Mouse (Mus musculus) adrenal gland, postnatal 36 days (tissue): ENCODE data around the gene Dxo. TPM values are rescaled to one million over a fixed set of nuclear protein-coding genes. Genes with fewer than 3 reads are reported as not detected.
"Not testable (repeated sequence)": the region's sequence is repeated elsewhere in the genome, so short reads cannot be mapped to it uniquely, and the experiment has no call there.

Experiments used
- DNase-seq, 2 experiments: peaks; one replicate each; pipeline ENCODE4 v3.0.0; 2021; ENCODE audit warnings: mixed read lengths in 1 of 2
- long read RNA-seq, 2 experiments: library from polyadenylated mRNA; stranded (forward); transcript quantifications; one replicate each; pipeline ENCODE4 v2.0.0; 2021; ENCODE audit warnings: borderline sequencing depth in 2 of 2
- total RNA-seq, 2 experiments: library from RNA; stranded (reverse); gene quantifications; 2 replicates each; pipeline ENCODE4 v1.2.3; 2021

Dxo gene
- 10 to 100 TPM; 66.9 to 67.3 TPM for total RNA-seq
- long read RNA-seq, experiment 1, transcript Dxo-201 (7 exons, 1,519 nt): minor isoform, 20 of 100 reads
- long read RNA-seq, experiment 1, transcript Dxo-211 (7 exons, 1,447 nt): major isoform, 46 of 100 reads
- long read RNA-seq, experiment 1, partial matches to known transcripts: 16 of 100 reads
- long read RNA-seq, experiment 1, other reads (novel, unspliced or antisense): 18 of 100 reads
- long read RNA-seq, experiment 2, transcript Dxo-211 (7 exons, 1,447 nt): major isoform, 18 of 37 reads
- long read RNA-seq, experiment 2, transcript Dxo-201 (7 exons, 1,519 nt): minor isoform, 7 of 37 reads
- long read RNA-seq, experiment 2, partial matches to known transcripts: 8 of 37 reads
- long read RNA-seq, experiment 2, other reads (novel, unspliced or antisense): 3 of 37 reads

DNA sequence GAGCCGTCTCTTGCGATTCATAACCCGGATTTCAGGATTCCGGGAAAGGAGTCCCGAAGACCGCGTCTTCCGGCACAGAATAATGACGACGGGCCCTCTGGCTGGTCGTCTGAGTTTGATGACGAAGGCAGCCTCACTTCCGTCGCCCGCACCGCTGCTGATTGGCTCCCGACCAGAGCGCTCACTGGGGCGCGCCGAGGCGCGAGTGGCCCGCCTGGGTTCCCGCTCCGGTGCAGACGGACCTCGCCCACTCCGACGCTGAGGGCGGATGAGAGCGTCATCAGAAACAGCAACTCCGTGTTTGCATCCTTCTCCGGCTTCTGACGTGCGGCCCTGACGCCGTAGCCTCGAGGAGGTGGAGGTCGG, at the start of gene Dxo, which contains the start of gene Stk19:
Gene Dxo (plus strand): TSS at position 164 of the 366 bp plus-strand sequence.
Gene Stk19 (minus strand): TSS at position 90 of the 366 bp plus-strand sequence.
- DNase-seq: peak; percentile 97

DNA sequence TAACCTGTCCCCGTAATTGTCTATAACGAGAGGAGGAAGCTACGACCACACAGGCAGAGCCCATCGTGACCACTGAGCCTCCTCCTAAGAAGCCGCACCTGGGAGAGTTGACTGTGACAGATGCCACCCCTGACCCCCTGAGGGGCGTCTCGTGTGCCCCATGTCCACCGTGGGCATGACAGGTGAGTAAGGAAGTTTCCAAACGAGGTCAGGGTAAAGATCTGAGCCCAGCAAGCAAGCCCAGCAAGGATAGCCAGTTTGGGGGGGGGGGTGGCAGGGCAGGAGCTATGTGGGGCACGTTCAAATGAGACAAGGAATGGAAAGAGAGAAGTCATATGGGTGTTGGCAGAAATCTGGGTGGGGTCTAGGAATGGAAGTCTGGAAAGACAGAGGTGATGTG, 41.8 kb upstream of the Dxo start:
- peak; percentile 35 to 48 for DNase-seq

DNA sequence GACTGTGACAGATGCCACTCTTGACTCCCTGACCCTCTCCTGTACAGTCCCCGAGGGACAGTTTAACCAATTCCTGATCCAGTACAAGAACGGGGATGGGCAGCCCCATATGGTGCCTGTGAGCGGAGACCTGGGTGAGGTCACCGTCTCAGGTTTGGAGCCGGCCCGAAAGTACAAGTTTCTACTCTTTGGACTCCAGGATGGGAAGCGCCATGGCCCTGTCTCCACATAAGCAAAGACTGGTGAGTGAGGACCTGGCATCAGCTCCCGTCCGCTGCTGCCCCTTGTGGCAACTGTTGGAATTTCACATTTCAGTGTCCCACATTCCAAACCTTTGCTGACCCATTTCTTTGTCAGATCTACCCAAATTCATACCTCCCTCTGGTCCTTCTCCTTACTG, 41.2 kb upstream of the Dxo start:
- peak; percentile 84 to 87 for DNase-seq

DNA sequence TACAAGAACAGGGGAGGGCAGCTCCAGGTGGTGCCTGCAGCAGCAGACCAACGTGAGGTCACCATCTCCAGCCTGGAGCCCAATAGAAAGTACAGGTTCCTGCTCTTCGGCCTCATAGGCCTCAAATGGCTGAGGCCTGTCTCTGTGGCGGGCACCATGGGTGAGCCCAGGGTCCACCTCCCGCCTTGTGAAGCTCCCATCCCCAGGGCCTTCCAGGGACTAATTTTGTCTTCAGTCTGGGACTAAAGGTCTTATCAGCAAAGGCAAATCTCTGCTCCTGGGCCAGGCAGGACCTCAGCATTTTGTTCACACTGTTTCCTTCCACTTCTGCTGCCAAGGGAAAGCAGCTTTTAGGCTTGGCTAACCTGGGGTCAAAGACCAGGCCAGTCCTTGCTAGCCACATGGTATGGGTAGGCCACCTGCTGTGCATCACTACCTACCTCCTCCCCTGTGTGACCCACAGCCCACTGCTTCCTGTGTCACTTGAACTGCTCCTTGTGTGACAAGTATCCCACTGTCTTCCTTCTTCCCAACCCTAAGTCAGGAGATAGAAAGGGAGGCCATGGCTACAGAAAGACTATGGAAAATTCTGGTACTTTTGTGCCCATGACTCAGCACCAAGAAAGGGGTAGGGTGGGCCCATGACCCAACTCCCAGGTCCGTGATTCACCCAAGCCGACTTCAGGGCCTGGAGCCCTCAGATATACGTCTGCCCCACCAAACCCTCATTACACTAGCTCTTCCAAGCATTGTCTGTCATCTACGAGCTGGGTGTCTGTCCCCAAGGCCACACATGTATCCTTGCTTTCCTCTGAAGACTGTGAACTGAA, 40.3 kb upstream of the Dxo start:
- DNase-seq: peak; percentile 64 to 74

DNA sequence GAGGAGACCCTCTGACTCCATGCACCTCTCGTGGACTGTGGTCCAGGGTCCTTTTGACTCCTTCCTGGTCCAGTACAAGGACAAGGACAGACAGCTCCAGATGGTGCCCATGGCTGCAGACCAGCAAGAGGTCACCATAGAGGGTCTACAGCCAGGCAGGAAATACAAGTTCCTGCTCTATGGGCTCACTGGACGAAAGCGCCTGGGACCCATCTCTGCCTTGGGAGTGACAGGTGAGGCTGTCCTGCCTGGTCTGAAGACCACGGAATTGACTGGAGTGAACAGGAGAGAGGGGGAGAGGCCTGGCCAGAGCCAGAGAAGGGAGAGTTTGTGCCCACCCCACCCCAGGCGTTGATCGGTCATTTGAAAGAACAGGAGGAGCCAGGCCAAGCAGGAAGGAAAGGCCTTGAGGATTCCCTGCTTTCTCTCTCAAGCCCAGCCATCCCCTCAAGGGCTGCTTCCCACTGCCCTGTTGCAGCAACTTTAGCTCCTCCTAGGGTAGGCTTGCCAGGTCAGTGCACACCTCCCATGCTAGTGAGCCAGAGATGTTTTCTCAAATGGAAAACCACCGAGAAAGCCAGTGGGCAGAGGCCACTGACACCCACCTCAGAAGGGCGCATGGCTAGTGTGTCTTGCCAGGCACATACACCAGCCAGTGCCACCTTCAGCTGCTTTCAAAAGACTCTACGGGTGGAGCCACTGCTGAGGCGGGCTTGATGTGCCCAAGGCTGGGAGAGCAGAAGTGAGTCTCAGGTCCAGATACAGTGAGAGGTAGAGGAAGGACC, 39.4 kb upstream of the Dxo start:
- DNase-seq: peak; percentile 54 to 74

DNA sequence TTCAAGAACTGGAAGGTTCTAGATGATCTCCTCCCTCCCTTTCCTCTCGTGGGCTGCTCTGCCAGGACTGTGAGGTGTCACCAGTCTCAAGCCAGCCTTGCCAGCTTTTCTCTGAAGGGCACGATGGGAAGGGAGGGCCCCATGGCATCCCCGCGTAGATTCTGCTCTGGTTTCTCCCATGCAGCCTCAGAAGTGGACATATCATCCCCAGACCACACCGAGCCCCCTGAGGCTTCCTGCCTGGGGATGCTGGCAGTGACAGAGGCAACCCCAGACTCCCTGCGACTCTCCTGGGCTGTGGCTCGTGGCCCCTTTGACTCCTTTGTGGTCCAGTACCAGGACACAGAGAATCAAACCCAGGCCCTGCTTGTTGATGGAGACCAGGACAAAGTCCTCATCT, 38.7 kb upstream of the Dxo start:
- DNase-seq: peak; percentile 49 to 63

DNA sequence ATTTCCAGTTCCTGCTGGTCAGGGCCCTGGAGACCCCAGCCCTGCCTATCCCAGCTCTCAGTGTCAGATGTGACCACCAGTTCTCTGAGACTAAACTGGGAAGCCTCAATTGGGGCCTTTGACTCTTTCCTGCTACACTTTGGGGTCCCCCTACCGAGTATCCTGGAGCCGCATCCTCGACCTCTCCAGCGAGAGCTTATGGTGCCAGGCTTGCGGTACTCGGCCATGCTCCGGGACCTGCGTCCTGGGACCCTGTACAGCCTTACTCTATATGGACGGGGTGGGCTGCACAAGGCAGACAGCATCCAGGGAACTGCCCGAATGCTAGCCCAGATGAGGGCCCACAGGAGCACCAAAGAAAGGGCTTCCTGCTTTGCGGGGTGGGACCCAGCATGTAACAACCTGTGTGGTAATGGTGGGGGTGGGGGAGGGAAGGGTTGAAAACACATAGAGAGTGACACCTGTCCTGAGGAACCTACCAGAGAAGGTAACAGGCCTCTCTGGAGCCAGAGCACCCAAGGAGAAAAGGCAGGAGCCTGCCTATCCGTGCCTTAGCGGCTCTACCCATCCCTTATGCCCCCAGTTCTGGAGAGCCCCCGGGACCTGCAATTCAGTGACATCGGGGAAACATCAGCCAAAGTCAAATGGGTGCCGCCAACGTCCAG, 37.8 kb upstream of the Dxo start:
- peak; percentile 27 to 32 for DNase-seq

DNA sequence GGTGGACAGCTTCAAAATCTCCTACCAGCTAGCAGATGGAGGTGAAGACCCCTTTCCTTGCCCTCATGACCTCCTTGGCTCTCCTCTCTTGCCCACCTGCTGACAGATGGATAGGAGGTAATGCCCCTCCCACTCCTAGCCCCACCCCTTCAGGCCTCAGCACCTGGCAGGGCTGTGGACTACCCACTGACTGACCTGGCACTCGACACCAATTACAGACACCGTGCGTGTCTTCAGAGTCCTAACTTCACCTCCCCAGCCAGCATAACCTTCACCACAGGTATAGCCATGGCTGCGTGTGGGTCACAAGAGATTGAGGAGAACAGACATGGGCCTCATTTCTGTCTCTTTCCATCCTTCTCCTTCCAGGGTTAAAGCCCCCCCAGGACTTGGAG, 37.3 kb upstream of the Dxo start:
- peak in 1 of 2 experiments; percentile 26 for DNase-seq

DNA sequence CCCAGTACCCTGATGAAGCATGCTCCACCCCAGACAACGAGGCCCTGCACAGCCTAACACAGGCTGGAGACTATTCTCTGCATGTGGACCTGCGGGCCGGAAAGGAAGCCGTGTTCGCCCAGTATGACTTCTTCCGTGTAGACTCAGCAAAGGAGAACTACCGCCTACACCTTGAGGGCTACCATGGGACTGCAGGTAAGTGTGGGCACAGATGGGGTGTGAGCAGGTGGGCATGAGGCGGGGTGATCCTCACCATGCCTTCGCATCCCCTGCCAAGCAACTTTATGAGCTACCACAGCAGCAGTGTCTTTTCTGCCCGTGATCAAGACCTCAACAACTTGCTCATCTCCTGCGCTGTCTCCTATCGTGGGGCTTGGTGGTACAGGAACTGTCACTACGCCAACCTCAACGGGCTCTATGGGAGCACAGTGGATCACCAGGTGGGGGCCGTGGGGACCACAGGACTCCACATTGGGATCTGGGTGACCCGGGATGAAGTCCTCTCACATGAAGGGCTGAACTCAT, 36.0 kb upstream of the Dxo start:
- not testable (repeated sequence) for DNase-seq

DNA sequence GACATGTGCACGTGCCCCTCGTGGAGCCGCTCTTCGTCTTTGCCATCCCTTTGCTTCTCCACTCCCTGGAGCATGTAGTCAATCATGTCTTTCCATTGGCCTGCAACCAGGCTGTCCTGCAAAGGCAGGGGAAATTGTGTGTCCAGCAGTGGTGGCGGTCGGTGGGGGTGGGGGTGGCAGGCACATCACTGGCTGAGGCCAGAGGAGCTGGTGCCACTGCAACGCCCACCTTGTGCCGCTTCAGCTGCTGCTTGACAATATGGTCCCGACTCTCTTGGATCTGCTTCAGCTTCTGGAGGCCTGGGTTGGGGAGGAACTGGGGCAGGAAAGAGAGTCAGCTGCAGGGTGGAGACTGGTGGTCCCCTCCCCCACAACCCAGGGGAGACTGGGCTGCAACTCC, 34.1 kb upstream of the Dxo start:
- DNase-seq: peak; percentile 31 to 43

DNA sequence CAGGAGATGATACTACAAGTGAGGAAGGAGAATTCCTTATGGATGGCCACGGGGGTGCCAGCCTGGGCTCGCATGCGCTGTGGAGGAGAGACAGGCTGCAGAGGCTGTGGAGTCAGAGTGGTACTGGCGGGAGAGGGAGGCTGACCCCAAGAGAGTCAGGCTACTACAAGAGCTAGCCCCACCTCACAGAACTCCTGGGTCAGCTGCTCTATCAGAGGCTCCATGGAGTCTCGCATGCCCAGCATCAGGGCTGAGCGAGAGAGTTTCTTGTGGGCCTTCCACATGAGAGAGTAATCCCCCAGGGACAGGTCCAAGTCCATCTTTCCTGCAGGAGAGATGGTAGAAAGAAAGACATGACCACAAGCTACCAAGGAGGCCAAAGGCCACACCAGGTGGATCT, 33.5 kb upstream of the Dxo start:
- peak in 1 of 2 experiments; percentile 44 for DNase-seq

DNA sequence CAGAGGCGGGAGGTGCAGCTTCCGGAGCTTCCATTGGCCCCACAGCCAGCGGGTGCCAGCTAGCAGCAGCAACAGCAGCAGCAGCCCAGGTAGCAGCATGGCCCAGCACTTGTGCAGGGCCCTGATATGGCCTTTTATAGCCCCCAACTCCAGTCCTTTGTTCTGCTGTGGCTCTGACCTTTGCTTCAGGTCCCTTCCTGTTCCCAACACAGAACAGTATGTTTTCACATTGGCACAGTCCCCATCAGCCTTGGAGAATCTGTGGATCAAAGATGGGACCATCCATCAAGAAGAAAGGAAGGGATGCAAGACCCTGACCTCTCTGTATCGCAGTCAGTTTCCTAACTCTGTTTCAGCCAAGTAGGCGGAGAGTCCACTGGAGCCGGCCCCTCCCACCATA, 32.5 kb upstream of the Dxo start, which contains the start of gene Cyp21a1:
Gene Cyp21a1 (minus strand): TSS at position 261 of the 400 bp plus-strand sequence.
- DNase-seq: peak; percentile 68 to 81

DNA sequence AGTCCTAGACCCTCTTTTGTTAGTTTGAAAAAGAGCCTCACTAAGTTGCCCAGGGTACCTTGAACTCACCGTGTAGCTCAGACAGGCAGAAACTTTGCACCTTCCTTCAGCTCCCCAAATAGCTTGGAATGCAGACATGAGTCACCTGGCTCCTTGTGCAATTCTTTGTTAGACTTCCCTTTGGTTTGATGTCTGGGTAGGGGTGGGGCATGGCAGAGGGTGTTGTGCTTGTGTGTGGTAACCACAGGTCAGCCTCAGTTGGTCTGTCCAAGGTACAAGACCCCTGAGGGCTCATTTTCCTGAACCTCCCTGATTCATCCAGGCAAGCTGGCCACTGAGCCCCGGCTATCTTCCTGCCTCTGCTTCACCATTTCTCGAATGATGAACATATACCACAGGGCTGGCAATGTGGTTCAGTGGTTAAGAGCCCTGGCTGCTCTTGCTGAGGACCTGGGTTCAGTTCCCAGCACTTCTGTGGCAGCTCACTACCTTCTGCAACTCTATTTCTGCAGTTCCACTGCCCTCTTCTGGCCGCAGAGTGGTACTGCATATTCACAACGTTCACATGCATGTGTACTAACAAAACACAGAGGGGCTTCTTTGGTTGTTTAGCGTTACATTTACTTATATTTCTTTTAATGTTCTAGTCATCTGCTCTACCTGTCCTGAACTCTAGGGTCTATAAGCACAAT, 31.8 kb upstream of the Dxo start:
- peak; percentile 22 to 43 for DNase-seq

DNA sequence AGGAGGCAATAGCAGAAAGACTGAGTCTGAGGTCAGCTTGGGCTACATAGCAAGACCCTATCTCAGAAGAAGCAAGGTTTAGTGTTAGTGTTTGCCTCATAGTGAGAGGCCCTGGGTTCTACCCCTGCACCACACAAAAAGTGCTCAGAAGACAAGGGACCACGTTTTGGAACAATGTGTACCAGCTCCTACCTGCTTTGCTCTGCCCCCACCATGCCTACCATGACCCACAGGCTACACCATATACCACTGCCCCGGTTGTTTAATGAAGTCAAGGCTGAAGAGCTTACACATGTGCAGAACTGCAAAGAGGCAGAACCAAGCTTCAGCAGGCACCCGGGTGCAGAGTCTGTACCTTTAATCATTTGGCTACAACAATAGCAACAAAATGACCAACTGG, 29.6 kb upstream of the Dxo start:
- no peak for DNase-seq

DNA sequence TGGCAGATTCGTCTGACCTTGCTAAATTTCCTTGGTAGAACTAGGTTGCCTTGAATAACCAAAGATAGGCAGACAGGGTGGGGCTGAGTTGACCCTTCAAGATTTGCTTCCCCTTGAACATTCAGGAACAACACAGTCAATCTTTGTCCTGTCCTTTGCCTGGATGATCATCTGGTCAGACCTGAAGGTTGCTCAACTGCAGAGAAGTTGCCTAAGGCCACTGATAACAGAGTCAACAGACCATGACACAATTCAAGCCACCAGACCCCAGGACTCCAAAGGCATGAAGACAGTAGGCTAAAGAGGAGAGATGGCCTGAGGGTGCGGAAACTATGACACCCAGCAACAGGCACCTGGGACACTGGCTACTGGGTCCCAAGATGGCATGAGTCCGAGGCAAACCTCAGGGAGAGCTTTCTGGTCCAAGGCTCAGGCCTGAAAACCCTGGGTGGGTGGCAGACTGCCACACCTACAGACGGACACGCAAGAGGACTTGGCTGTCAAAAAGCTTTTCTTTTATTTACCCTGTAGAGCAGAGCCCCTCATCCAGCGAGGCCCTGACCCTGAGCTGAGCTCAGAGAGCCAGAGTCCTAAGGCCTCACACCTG, 28.1 kb upstream of the Dxo start:
- DNase-seq: peak in 1 of 2 experiments; percentile 31

DNA sequence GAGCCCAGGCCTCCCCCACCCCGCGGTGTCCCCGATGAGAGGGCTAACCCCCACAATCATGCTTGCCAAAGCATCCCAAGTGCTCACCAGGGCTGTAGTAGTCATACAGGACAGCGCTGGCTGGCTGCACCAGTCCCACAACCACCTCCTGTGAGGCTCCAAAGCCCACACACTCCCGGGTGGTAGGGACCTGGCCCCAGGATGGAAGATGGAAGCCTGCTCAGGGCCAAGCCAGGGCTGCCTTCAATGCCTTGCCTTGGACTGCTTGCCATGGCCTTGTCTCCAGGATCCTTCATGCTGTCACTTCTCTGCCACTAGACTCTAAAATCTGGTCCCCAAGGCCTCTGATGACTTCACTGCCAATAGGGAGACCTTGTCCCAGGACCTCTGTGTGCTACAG, 26.4 kb upstream of the Dxo start:
- peak; percentile 60 to 69 for DNase-seq

DNA sequence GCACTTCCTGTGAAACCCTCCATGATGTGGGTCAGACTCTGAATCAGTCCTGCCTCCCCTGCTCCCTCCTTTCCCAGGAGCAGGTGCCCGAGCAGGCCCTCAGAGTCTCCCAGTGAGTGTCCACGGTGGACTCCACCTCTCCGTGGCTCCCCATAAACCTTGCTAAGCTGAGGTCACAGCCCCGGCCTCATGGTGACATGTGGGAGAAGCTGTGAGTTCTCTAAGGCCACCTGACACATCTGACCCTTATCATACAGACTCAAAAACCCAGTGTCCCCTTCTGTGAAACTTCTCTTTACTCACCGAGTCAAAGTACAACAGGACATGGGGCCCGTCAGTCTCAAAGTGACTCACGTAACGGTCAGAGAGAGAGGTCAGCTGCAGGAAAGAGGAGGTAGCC, 26.0 kb upstream of the Dxo start:
- DNase-seq: peak in 1 of 2 experiments; percentile 21

DNA sequence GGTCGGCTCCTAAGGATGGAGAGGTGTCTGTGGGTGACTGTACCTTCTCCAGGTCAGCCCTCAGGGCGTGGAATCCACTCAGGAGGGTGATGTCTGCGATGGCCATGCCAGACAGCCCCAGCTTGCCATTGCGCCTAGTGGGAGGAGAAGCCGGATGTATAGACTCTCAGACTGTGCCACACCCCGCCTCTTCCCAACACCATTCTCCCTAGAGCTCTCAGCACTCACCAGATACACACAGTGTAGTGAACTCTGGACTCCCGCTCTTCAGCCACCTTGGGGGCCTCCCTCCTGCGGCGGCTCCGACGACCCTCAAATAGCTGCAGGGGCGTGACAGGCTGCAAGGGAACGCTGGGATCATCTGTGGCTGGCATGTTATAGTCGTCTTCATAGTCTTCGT, 25.5 kb upstream of the Dxo start:
- DNase-seq: no peak

DNA sequence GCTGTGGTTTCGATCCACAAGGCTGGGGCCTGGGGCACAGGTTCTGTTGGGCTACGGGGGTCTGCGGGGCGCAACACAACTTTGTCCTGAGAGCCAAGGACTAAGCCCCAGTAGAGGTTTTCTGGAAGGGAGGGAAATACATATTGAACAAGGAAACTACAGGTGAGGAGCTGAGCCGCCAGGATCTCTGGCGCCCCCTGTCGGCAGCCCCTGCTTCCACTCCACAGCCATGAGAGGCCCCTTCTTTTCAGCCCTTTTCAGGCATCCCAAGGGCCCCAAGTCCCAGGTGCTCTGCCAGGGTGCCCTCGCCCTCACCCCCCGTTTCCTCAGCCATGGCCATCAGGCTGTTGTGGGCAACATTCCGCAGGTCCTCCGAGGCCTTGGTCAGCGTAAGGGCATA, 23.1 kb upstream of the Dxo start:
- DNase-seq: peak; percentile 55 to 76

DNA sequence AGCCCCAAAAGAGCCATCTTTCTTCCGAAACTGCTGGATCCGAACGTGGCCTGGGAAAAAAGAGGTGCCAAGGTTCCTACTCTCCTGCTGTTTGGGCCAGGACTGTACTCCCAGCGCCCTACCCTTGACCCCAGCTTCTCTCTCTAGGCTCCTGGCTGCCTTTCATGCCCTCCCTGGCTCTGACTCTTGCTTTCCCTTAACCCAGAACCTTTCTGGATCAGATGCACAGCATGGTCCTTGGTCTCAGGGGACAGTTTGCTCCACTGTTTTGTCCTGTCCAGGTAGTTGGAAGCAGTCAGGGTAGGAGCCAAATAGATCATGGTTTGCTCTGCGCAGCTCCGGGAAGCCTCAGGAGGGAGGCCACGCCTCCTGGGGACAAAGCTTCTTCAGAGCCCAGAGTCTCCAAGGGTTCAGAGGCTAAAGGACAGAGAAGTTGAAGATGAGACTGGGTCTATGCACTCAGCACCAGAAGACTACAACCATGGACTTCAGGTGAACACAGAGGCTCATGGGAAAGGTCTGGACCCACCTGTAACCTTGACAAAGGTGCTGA, 21.9 kb upstream of the Dxo start:
- no peak for DNase-seq
